Mouse (Mus musculus): ENCODE data around the gene Fpgs.

GRCm38 (mm10) chr2:32645647-32646046 is 58.3 kb downstream of the Fpgs start:
- TF ChIP-seq CTCF (IDR thresholded peaks at IDR 0.05; ENCODE audit: borderline replicate concordance, insufficient read depth, low read length), result no peak
- no peak for TF ChIP-seq POLR2A (IDR thresholded peaks at IDR 0.05; ENCODE audit: low read depth, low read length)

Measured in embryonic fibroblast, embryonic 13.5 days (primary cell).